Mouse (Mus musculus): ENCODE results near the gene Rassf4. TPM values are rescaled to one million over a fixed set of nuclear protein-coding genes. Genes with fewer than 3 reads are reported as not detected.

The Rassf4 gene
- polyA plus RNA-seq, 1 experiment from 2014 or later = 8.0 TPM

DNA sequence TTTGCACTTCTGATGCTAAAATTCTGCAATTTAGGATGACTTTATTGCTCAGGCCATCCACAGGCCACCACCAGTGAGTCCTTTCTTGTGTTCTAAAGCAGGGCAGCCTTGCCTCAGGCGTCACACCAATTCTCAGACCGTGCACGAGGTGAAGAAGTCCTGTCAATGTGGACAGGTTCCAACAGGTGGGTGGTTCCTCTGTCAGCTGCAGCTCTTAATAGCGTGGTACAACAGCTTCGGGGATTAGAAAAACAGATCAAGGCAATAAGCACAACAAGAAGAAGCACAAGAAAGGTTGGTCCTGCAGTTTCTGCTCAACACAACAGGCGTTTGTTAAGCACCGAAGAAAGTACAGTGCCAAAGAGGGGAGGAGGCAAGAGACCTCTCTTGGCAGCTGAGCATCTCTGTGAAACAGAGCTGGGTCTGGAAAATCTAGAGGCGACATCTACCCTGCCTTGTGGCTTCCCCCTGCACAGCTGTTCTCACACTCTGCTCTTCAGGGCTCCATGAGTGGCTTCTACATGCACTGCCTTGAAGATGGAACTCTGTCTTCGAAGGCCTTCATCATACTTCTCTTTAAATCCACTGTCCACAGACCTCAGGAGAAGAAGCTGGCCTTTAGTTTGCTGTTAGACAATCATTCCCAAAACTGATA lies 37.0 kb downstream of the Rassf4 start:
- Histone ChIP-seq H3K4me2 (ENCODE audit: low read length) (no peak overlapping the region), H3K27ac (replicated peaks in 1 of 2; ENCODE audit: control insufficient read depth in 1 of 2, insufficient read depth in 1 of 2, low read depth in 2 of 2, low read length in 2 of 2) (peak overlapping the region in 1 of 2 experiments; percentile 96; a peak in 3 of 4 replicates), H3K36me3 (ENCODE audit: control insufficient read depth, insufficient read depth, low read length) (no peaks in the 10 kb centered on the region), H3K4me1 (ENCODE audit: control insufficient read depth in 2 of 2, insufficient read depth in 2 of 2, low read length in 2 of 2) (peaks cover 27 to 50% of the 10 kb centered on the region in 2 experiments), H3K9ac (ENCODE audit: low read length) (no peak overlapping the region), H3K9me3 (ENCODE audit: control insufficient read depth, low read length) (no peaks in the 10 kb centered on the region), H3K27me3 (ENCODE audit: control insufficient read depth, insufficient read depth, low read length) (no peaks in the 10 kb centered on the region), H3K4me3 (ENCODE audit: control insufficient read depth in 1 of 2, insufficient read depth in 1 of 2, low read depth in 1 of 2, low read length in 2 of 2) (no peak overlapping the region)
- 73% methylated on average over 9 of the region's 9 CpGs for WGBS
- no peak for ATAC-seq (ENCODE audit: insufficient number of reproducible peaks, insufficient read depth, low FRiP score, low read depth)

DNA sequence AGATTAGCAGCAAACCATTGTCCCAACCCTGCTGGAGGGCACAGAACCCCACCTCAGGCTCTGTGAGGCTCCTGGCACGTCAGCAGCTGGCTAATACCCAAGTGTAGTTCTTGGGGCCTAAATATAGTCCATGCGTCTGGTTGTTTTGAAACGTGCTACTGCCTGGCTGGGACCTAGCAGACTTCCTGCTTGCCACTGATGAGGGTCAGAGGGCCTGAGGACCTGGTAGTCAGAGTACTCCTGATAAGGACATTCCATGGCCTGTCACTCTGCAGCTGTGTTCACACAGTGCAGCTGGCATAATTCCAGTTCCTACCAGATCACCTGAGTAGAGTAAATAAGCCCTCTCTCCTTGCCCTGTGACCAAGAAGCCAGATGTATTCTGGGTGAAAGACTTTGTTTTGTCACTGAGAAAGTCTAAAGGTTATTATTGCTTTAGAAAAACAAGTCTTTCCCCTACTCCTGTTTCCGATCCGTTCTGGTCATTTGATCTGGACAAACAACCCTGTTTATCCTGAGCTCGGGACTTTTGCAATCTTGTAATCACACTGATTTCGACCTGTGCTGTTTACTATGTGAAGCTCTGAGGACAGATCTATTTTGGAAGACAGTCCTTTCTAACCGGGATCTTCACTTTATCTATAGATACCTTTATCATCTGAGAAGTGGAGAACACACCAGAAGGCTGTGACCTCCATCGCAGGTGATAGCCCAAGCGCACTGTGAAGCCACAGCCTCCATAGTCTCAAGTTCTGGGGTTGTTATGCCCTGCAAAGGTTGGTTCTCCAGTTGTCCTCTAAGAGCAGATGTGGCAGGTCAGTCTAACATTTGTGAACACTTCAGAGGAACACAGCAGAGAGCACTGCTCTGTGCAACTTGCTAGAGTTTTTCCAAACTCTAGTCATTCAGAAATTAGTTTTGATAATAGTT lies 38.2 kb downstream of the Rassf4 start:
- H3K9me3 ChIP-seq (ENCODE audit: control insufficient read depth, low read length) = no peaks in the 10 kb centered on the region
- no peaks in the 10 kb centered on the region for H3K27me3 ChIP-seq (ENCODE audit: control insufficient read depth, insufficient read depth, low read length)
- peaks cover 27 to 50% of the 10 kb centered on the region in 2 experiments for H3K4me1 ChIP-seq (ENCODE audit: control insufficient read depth in 2 of 2, insufficient read depth in 2 of 2, low read length in 2 of 2)
- no peak overlapping the region for H3K4me3 ChIP-seq (ENCODE audit: control insufficient read depth in 1 of 2, insufficient read depth in 1 of 2, low read depth in 1 of 2, low read length in 2 of 2)
- WGBS = 10% methylated on average over 10 of the region's 10 CpGs
- peak overlapping the region; percentile 95 to 96 for H3K27ac ChIP-seq (replicated peaks in 1 of 2; ENCODE audit: control insufficient read depth in 1 of 2, insufficient read depth in 1 of 2, low read depth in 2 of 2, low read length in 2 of 2)
- H3K4me2 ChIP-seq (ENCODE audit: low read length) = peak overlapping the region; percentile 24; the same call in 1 of the 2 replicates
- H3K9ac ChIP-seq (ENCODE audit: low read length) = peak overlapping the region; percentile 60
- no peaks in the 10 kb centered on the region for H3K36me3 ChIP-seq (ENCODE audit: control insufficient read depth, insufficient read depth, low read length)
- peak; percentile 96 for ATAC-seq (ENCODE audit: insufficient number of reproducible peaks, insufficient read depth, low FRiP score, low read depth)

DNA sequence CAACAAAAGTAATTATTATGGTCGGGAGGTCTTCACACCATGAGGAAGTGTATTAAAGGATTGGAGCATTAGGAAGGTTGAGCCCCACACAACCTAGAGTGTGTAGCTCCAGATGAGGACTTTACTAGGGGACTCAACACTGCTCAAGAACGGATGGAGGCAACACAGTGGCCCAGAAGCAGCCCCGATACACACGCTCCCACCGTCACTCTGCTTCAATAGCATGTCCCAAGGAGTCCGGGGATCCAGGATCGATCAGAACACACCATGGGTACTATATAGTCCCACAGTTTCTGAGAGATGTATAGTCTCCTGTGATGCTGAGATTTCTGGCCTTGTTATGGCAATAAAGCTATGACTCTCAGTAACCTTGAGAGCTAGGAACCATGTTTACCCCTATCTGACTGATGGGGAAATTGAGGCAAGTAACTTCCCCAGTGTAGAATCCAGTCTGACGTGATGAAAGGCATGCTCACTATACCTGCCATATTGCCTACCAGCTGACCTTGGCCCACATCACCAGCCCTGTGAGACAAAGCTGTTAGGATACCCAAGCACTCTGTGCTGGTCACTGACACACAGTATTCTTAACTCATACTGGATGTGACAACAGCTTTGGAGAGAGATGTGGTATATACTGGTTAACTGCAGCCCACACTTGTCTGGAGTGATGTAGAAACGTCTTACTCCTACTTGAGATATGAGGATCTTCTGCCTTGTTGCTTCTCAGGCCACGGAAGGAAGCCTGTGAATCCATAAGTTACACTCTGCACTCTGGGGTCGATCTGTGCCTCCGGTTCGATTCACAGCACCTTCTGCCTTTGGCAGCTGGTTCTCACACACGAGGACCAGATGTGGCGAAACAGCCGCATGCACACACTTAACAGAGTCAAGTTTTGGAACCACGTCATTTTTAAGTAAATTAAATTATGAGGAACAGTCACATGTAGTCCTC lies 39.7 kb downstream of the Rassf4 start:
- H3K9me3 ChIP-seq (ENCODE audit: control insufficient read depth, low read length) = no peaks in the 10 kb centered on the region
- no peak for ATAC-seq (ENCODE audit: insufficient number of reproducible peaks, insufficient read depth, low FRiP score, low read depth)
- H3K36me3 ChIP-seq (ENCODE audit: control insufficient read depth, insufficient read depth, low read length) = no peaks in the 10 kb centered on the region
- no peaks in the 10 kb centered on the region for H3K27me3 ChIP-seq (ENCODE audit: control insufficient read depth, insufficient read depth, low read length)
- WGBS = 91% methylated on average over 17 of the region's 17 CpGs
- H3K4me1 ChIP-seq (ENCODE audit: control insufficient read depth in 2 of 2, insufficient read depth in 2 of 2, low read length in 2 of 2) = peaks cover 23 to 43% of the 10 kb centered on the region in 2 experiments
- H3K4me3 ChIP-seq (ENCODE audit: control insufficient read depth in 1 of 2, insufficient read depth in 1 of 2, low read depth in 1 of 2, low read length in 2 of 2) = no peak overlapping the region
- peak overlapping the region; percentile 95 to 96 for H3K27ac ChIP-seq (replicated peaks in 1 of 2; ENCODE audit: control insufficient read depth in 1 of 2, insufficient read depth in 1 of 2, low read depth in 2 of 2, low read length in 2 of 2)
- H3K9ac ChIP-seq (ENCODE audit: low read length) = 0 out of 2 replicates have a peak overlapping the region, but pooled peaks have one; percentile 60
- H3K4me2 ChIP-seq (ENCODE audit: low read length) = no peak overlapping the region

DNA sequence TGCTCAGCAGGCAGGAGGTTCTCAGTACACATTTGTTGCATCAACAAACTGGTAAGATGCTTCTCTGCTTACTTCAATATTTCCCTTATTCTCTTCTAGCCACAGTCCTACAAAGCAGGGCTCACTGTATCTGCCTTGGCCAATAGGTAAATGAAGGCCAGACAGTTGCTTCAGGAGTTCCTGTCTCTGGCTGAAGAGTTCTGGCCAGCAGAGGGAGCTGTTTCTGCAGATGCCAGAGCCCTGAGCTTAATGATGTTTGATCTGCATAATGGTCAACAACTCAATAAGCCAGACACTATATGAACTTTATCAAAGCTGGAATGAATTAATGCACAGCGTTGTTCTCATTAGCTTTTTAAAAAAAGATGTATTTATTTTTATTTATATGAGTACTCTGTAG lies 41.6 kb downstream of the Rassf4 start:
- WGBS = 45% methylated on average over 1 of the region's 1 CpGs

DNA sequence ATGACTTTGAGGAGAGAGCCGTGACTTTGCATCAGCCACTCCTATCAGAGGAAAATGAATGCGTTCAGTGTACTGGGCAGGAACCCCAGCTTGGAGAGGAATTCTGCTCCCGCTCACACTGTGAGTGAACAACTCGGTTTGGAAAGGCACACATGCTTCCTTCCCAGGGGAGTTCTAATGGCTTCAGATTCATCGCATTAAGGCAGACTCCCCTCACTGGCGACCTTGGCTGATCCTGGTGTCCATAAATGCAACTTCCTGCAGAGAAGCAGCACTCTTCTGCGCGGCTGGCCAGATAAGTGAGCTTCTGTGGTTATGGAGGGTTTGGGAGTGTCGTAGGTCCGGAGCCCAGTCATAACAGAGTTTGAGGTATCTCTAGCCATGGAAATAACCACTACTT lies 44.0 kb downstream of the Rassf4 start:
- Histone ChIP-seq H3K27ac (replicated peaks in 1 of 2; ENCODE audit: control insufficient read depth in 1 of 2, insufficient read depth in 1 of 2, low read depth in 2 of 2, low read length in 2 of 2) (no peak overlapping the region), H3K4me2 (ENCODE audit: low read length) (no peak overlapping the region), H3K36me3 (ENCODE audit: control insufficient read depth, insufficient read depth, low read length) (peaks cover 25% of the 10 kb centered on the region), H3K27me3 (ENCODE audit: control insufficient read depth, insufficient read depth, low read length) (no peaks in the 10 kb centered on the region), H3K4me3 (ENCODE audit: control insufficient read depth in 1 of 2, insufficient read depth in 1 of 2, low read depth in 1 of 2, low read length in 2 of 2) (no peak overlapping the region), H3K9ac (ENCODE audit: low read length) (no peak overlapping the region), H3K9me3 (ENCODE audit: control insufficient read depth, low read length) (no peaks in the 10 kb centered on the region), H3K4me1 (ENCODE audit: control insufficient read depth in 2 of 2, insufficient read depth in 2 of 2, low read length in 2 of 2) (peaks cover under 1 to 16% of the 10 kb centered on the region in 2 experiments)
- WGBS = 82% methylated on average over 10 of the region's 10 CpGs
- no peak for ATAC-seq (ENCODE audit: insufficient number of reproducible peaks, insufficient read depth, low FRiP score, low read depth)

More for the DNA sequence above, 41.6 kb downstream of the Rassf4 start:
- Histone ChIP-seq H3K9ac (ENCODE audit: low read length) (no peak overlapping the region), H3K9me3 (ENCODE audit: control insufficient read depth, low read length) (no peaks in the 10 kb centered on the region), H3K4me3 (ENCODE audit: control insufficient read depth in 1 of 2, insufficient read depth in 1 of 2, low read depth in 1 of 2, low read length in 2 of 2) (no peak overlapping the region), H3K27ac (replicated peaks in 1 of 2; ENCODE audit: control insufficient read depth in 1 of 2, insufficient read depth in 1 of 2, low read depth in 2 of 2, low read length in 2 of 2) (no peak overlapping the region), H3K36me3 (ENCODE audit: control insufficient read depth, insufficient read depth, low read length) (peaks cover 2% of the 10 kb centered on the region), H3K4me2 (ENCODE audit: low read length) (no peak overlapping the region), H3K27me3 (ENCODE audit: control insufficient read depth, insufficient read depth, low read length) (no peaks in the 10 kb centered on the region), H3K4me1 (ENCODE audit: control insufficient read depth in 2 of 2, insufficient read depth in 2 of 2, low read length in 2 of 2) (peaks cover 15 to 39% of the 10 kb centered on the region in 2 experiments)
- ATAC-seq (ENCODE audit: insufficient number of reproducible peaks, insufficient read depth, low FRiP score, low read depth) = no peak

DNA sequence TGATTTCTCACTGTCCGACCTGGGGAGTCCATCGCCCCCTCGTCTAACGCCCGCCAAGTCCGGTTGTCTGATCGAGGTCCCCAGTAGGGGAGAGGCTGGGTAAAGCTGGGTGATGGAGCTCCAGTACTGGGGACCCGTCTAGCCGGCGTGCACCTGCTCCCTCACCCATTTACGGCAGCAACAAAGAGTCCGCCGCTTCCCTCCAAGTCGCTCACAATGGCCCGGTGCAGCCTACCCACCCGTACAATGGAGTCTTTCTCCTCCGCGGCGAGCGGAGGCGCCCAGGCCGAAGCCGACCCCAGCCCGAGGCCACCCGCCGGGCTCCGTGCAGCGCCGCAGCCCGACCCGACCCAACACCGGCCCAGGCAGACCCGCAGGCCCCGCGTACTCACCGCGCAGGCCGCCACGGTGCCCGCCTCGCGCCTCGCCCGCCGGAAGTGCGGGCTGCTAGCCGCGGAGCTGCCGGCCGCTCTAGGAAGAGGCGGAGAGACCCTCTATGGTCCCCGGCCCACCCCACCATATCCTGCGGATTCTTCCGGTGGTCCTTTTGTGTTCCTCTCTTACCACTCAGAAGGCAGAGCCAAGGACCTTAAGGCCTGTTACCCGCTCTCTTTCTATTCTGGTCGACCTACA lies 45.1 kb downstream of the Rassf4 start, which contains the start of gene Zfp422:
Gene Zfp422, minus strand, starts transcription at position 461 of the 633 bp plus-strand sequence.
- Histone ChIP-seq H3K4me1 (ENCODE audit: control insufficient read depth in 2 of 2, insufficient read depth in 2 of 2, low read length in 2 of 2) (peaks cover 0 to 9% of the 10 kb centered on the region in 2 experiments; a peak in 2 of 4 replicates), H3K36me3 (ENCODE audit: control insufficient read depth, insufficient read depth, low read length) (peaks cover 32% of the 10 kb centered on the region), H3K4me3 (ENCODE audit: control insufficient read depth in 1 of 2, insufficient read depth in 1 of 2, low read depth in 1 of 2, low read length in 2 of 2) (peak within 1 kb of the TSS; percentile 80 to 94), H3K27ac (replicated peaks in 1 of 2; ENCODE audit: control insufficient read depth in 1 of 2, insufficient read depth in 1 of 2, low read depth in 2 of 2, low read length in 2 of 2) (peak within 1 kb of the TSS; percentile 84 to 89), H3K4me2 (ENCODE audit: low read length) (peak within 1 kb of the TSS; percentile 90), H3K27me3 (ENCODE audit: control insufficient read depth, insufficient read depth, low read length) (no peaks in the 10 kb centered on the region), H3K9me3 (ENCODE audit: control insufficient read depth, low read length) (no peaks in the 10 kb centered on the region), H3K9ac (ENCODE audit: low read length) (peak within 1 kb of the TSS; percentile 98)
- under 1% methylated on average over 53 of the region's 56 CpGs for WGBS
- peak; percentile 78 for ATAC-seq (ENCODE audit: insufficient number of reproducible peaks, insufficient read depth, low FRiP score, low read depth)
